Mouse (Mus musculus) limb, embryonic 13.5 days (tissue): ENCODE measurements around the gene Gab3. TPM values are rescaled to one million over a fixed set of nuclear protein-coding genes. Genes with fewer than 3 reads are reported as not detected.
"Not testable (repeated sequence)": the region's sequence is repeated elsewhere in the genome, so short reads cannot be mapped to it uniquely, and the experiment has no call there.

ENCODE experiments used
- ATAC-seq: fragments of 200-750 bp; cut with Nextera tagmentation; 2 replicates; pipeline ENCODE4 v1.8.0; 2017; ENCODE audit warnings: low read depth, moderate number of reproducible peaks, moderate TSS enrichment; ENCODE audit not compliant: low FRiP score
- H3K27ac ChIP-seq: fragments of 300-500 bp; sonication (generic); 2 replicates; pipeline ENCODE4 v1.5.1; 2015; ENCODE audit warnings: inconsistent platforms, mild to moderate bottlenecking, moderate library complexity
- H3K27me3 ChIP-seq: fragments of 300-500 bp; sonication (generic); 2 replicates; pipeline ENCODE4 v1.6.1; 2015; ENCODE audit warnings: mild to moderate bottlenecking, inconsistent platforms
- H3K36me3 ChIP-seq: fragments of 300-500 bp; sonication (generic); 2 replicates; pipeline ENCODE4 v1.6.1; 2015; ENCODE audit warnings: inconsistent platforms, mild to moderate bottlenecking, moderate library complexity
- H3K4me1 ChIP-seq: fragments of 300-500 bp; sonication (generic); 2 replicates; pipeline ENCODE4 v1.6.1; 2015; ENCODE audit warnings: inconsistent platforms
- H3K4me2 ChIP-seq: fragments of 300-500 bp; sonication (generic); replicated peaks from 2 replicates; pipeline ENCODE4 v1.6.1; 2015; ENCODE audit warnings: inconsistent platforms, mild to moderate bottlenecking, moderate library complexity
- H3K4me3 ChIP-seq: fragments of 300-500 bp; sonication (generic); 2 replicates; pipeline ENCODE4 v1.5.1; 2015; ENCODE audit warnings: moderate library complexity, mild to moderate bottlenecking, inconsistent platforms
- H3K9ac ChIP-seq: fragments of 300-500 bp; sonication (generic); 2 replicates; pipeline ENCODE4 v1.6.1; 2015; ENCODE audit warnings: mild to moderate bottlenecking, inconsistent platforms
- H3K9me3 ChIP-seq: fragments of 300-500 bp; sonication (generic); 2 replicates; pipeline ENCODE4 v1.6.1; 2016; ENCODE audit warnings: inconsistent platforms
- WGBS: fragments of 180-500 bp; shearing (Covaris S2); methylation state at CpG from one replicate; pipeline ENCODE4 v1.1.7; 2015; 5-methylcytosine and 5-hydroxymethylcytosine counted together
- polyA plus RNA-seq: library from polyadenylated mRNA; unstranded; fragments of >200 nt; fragmentation: Nextera tagmentation; extraction: Ambion mirVana; gene quantifications from 2 replicates; pipeline ENCODE4 v1.2.1, GENCODE M21; 2015

Gene Gab3
- polyA plus RNA-seq, 1 experiment from 2014 or later, result 2.3 TPM

DNA sequence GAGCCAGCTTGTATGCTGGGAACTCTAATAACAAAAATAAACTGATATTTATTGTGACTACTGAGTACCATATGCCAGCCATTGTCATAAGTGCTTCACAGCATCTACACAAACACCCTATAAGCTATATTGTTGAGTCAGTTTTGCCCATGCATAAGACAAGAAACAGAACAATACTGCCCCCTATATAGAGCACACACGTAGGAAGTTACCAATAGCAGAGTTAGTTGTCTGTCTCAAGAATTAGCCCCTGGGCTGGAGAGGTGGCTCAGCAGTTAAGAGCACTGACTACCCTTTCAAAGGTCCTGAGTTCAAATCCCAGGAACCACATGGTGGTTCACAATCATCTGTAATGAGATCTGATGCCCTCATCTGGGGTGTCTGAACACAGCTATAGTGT lies 396 bp upstream of the Gab3 start:
- no peak overlapping the region for H3K9ac ChIP-seq
- H3K9me3 ChIP-seq, result no peaks in the 10 kb centered on the region
- ATAC-seq, result no peak
- no peak overlapping the region for H3K27ac ChIP-seq
- H3K4me2 ChIP-seq, result no peak overlapping the region
- no peak overlapping the region for H3K4me3 ChIP-seq
- 27% methylated on average over 1 of the region's 1 CpGs for WGBS
- H3K4me1 ChIP-seq, result no peaks in the 10 kb centered on the region
- H3K36me3 ChIP-seq, result no peaks in the 10 kb centered on the region
- H3K27me3 ChIP-seq, result no peaks in the 10 kb centered on the region

GRCm38 (mm10) chrX:75083982-75084773 lies 1.1 kb downstream of the Gab3 start:
- no peaks in the 10 kb centered on the region for H3K36me3 ChIP-seq
- peak overlapping the region; percentile 64 for H3K4me2 ChIP-seq
- no peaks in the 10 kb centered on the region for H3K4me1 ChIP-seq
- H3K9ac ChIP-seq, result peak overlapping the region; percentile 63
- ATAC-seq, result peak; percentile 59; the same call in 1 of the 2 replicates
- 23% methylated on average over 26 of the region's 26 CpGs for WGBS
- H3K9me3 ChIP-seq, result no peaks in the 10 kb centered on the region
- H3K27me3 ChIP-seq, result no peaks in the 10 kb centered on the region
- no peak overlapping the region for H3K27ac ChIP-seq
- peak overlapping the region; percentile 52 for H3K4me3 ChIP-seq

- H3K4me3 ChIP-seq, result no peak overlapping the region
- no peak for ATAC-seq
- 71% methylated on average over 2 of the region's 2 CpGs for WGBS
- H3K36me3 ChIP-seq, result no peaks in the 10 kb centered on the region
- H3K9me3 ChIP-seq, result no peaks in the 10 kb centered on the region
- H3K4me2 ChIP-seq, result no peak overlapping the region
- no peak overlapping the region for H3K9ac ChIP-seq
- no peaks in the 10 kb centered on the region for H3K4me1 ChIP-seq
- no peaks in the 10 kb centered on the region for H3K27me3 ChIP-seq
- no peak overlapping the region for H3K27ac ChIP-seq
These were observed 2.9 kb downstream of the Gab3 start for GRCm38 (mm10) chrX:75082351-75082750.

- WGBS, result 89% methylated on average over 2 of the region's 2 CpGs
- Histone ChIP-seq H3K4me2 (no peak overlapping the region), H3K27ac (no peak overlapping the region), H3K27me3 (no peaks in the 10 kb centered on the region), H3K36me3 (no peaks in the 10 kb centered on the region), H3K9ac (no peak overlapping the region), H3K4me3 (no peak overlapping the region), H3K4me1 (no peaks in the 10 kb centered on the region), H3K9me3 (no peaks in the 10 kb centered on the region)
- no peak for ATAC-seq
These were observed 29.0 kb downstream of the Gab3 start for GRCm38 (mm10) chrX:75056120-75056775.

GRCm38 (mm10) chrX:75046921-75047635 lies 38.2 kb downstream of the Gab3 start:
- Histone ChIP-seq H3K27me3 (no peaks in the 10 kb centered on the region), H3K36me3 (no peaks in the 10 kb centered on the region), H3K4me2 (no peak overlapping the region), H3K9me3 (no peaks in the 10 kb centered on the region), H3K9ac (no peak overlapping the region), H3K4me1 (no peaks in the 10 kb centered on the region), H3K4me3 (no peak overlapping the region), H3K27ac (no peak overlapping the region)
- 53% methylated on average over 3 of the region's 3 CpGs for WGBS
- ATAC-seq, result no peak

DNA sequence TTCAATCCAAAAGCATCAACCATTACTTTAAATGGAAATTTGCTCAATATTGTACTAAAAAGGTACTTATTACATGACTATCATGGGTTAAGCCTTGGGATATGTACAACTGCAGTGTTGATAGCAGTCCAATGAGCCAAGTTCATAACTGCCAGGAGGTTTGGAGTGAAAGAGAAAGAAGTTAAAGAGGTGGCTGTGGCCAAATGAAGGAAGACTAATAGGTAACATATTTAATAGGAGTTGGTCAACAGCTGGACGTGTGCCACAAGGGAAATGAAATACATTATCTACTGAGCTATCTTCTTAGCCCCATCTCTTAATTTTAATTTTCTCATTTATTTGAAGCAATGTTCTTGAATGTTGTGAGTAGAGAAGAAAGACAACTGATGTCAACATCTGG lies 39.3 kb downstream of the Gab3 start:
- Histone ChIP-seq H3K9me3 (no peaks in the 10 kb centered on the region), H3K4me3 (no peak overlapping the region), H3K4me1 (no peaks in the 10 kb centered on the region), H3K4me2 (no peak overlapping the region), H3K27ac (no peak overlapping the region), H3K27me3 (no peaks in the 10 kb centered on the region), H3K36me3 (no peaks in the 10 kb centered on the region), H3K9ac (no peak overlapping the region)
- WGBS, result 84% methylated on average over 1 of the region's 1 CpGs
- ATAC-seq, result no peak

GRCm38 (mm10) chrX:75044595-75044994 lies 40.7 kb downstream of the Gab3 start:
- H3K9me3 ChIP-seq, result no peaks in the 10 kb centered on the region
- no peak overlapping the region for H3K9ac ChIP-seq
- WGBS, result 52% methylated on average over 4 of the region's 4 CpGs
- H3K36me3 ChIP-seq, result no peaks in the 10 kb centered on the region
- no peaks in the 10 kb centered on the region for H3K27me3 ChIP-seq
- no peak overlapping the region for H3K27ac ChIP-seq
- ATAC-seq, result peak; percentile 28; the same call in 1 of the 2 replicates
- no peak overlapping the region for H3K4me3 ChIP-seq
- no peaks in the 10 kb centered on the region for H3K4me1 ChIP-seq
- no peak overlapping the region for H3K4me2 ChIP-seq

DNA sequence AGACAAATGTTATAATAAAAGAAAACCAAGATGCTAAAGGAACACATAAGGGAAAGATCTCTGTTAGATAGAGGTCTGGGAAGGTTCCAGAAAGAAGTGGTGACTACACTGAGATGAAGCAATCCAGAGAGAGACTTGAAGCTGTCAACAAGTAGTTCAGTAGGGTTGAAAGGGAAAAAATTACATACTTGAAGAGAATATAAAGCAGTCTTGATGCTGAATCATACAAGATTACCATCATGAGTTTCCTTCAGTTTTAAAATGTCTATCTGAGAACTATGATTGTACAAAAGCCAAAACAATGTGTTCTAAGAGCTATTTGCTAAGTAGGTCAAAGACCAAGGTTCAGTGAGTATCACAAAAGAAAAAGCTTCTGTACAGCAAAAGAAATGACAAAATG lies 48.6 kb downstream of the Gab3 start:
- no peak overlapping the region for H3K4me3 ChIP-seq
- ATAC-seq, result no peak
- no peak overlapping the region for H3K4me2 ChIP-seq
- no peaks in the 10 kb centered on the region for H3K36me3 ChIP-seq
- no peaks in the 10 kb centered on the region for H3K4me1 ChIP-seq
- no peak overlapping the region for H3K27ac ChIP-seq
- H3K9ac ChIP-seq, result no peak overlapping the region
- no peaks in the 10 kb centered on the region for H3K27me3 ChIP-seq
- H3K9me3 ChIP-seq, result no peaks in the 10 kb centered on the region

DNA sequence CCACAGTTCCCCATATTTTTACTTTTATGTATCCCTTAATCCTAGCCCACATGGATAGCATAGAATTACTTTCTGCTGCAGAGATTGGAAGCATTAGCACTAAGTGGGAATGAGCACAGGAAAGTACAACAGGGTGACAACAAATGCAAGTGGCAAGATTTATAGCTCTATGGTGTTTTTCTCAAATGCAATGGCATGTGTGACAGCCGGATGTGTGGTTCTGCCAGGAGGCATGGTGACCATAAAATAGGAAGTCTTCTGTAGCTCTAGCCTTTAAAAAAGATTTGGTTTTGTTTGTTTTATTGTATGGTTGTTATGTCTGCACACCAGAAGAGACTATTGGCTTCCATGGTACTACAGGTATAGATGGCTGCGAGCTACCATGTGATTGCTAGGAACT lies 50.1 kb downstream of the Gab3 start:
- Histone ChIP-seq H3K4me3 (no peak overlapping the region), H3K27me3 (no peaks in the 10 kb centered on the region), H3K9ac (no peak overlapping the region), H3K9me3 (no peaks in the 10 kb centered on the region), H3K36me3 (no peaks in the 10 kb centered on the region), H3K4me1 (no peaks in the 10 kb centered on the region), H3K4me2 (no peak overlapping the region), H3K27ac (no peak overlapping the region)
- ATAC-seq, result no peak
- WGBS, result 60% methylated on average over 2 of the region's 2 CpGs

- not testable (repeated sequence) for H3K9ac ChIP-seq, H3K36me3 ChIP-seq, ATAC-seq, H3K9me3 ChIP-seq, H3K27me3 ChIP-seq, H3K4me2 ChIP-seq, H3K4me1 ChIP-seq, H3K4me3 ChIP-seq, H3K27ac ChIP-seq
- WGBS, result 75% methylated on average over 1 of the region's 1 CpGs
These were observed 51.2 kb downstream of the Gab3 start for GRCm38 (mm10) chrX:75034054-75034453.

DNA sequence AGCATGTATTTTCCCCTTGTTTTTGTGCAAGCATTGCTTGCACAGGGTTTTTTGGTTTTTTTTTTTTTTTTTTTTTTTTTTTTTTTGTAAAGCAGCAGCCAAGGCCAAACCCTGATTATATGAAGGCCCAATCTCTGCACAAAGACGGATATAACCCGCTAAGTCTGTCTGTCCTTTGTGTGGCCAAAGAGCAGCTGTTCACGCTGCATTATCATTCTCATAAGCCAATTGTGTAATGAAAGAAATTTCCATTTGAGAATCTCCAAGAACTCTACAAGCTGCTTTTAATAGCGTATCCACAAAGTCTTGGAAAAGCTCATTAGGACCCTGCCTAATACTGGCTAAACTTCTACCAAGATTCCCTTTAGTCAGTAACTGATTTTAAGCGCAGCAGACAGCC lies 101.5 kb downstream of the Gab3 start:
- H3K27ac ChIP-seq, result no peak overlapping the region
- no peak overlapping the region for H3K4me3 ChIP-seq
- H3K4me1 ChIP-seq, result no peaks in the 10 kb centered on the region
- H3K4me2 ChIP-seq, result no peak overlapping the region
- WGBS, result 89% methylated on average over 5 of the region's 5 CpGs
- ATAC-seq, result no peak
- H3K36me3 ChIP-seq, result no peaks in the 10 kb centered on the region
- no peaks in the 10 kb centered on the region for H3K27me3 ChIP-seq
- H3K9ac ChIP-seq, result no peak overlapping the region
- H3K9me3 ChIP-seq, result no peaks in the 10 kb centered on the region

GRCm38 (mm10) chrX:74962899-74963298 lies 122.4 kb downstream of the Gab3 start:
- not testable (repeated sequence) for ATAC-seq, H3K27ac ChIP-seq
- WGBS, result 11% methylated on average over 1 of the region's 2 CpGs

More at GRCm38 (mm10) chrX:74962899-74963298, 122.4 kb downstream of the Gab3 start:
- not testable (repeated sequence) for H3K4me2 ChIP-seq, H3K4me3 ChIP-seq, H3K9ac ChIP-seq, H3K4me1 ChIP-seq, H3K27me3 ChIP-seq, H3K9me3 ChIP-seq, H3K36me3 ChIP-seq
